Mouse (Mus musculus) heart, adult 11 months (tissue): ENCODE measurements around the gene P4ha2.
"Not testable (repeated sequence)": the region's sequence is repeated elsewhere in the genome, so short reads cannot be mapped to it uniquely, and the experiment has no call there.

Experiments used
- DNase-seq: peaks from one replicate; pipeline ENCODE4 v3.0.0; 2022

Gene P4ha2

DNA sequence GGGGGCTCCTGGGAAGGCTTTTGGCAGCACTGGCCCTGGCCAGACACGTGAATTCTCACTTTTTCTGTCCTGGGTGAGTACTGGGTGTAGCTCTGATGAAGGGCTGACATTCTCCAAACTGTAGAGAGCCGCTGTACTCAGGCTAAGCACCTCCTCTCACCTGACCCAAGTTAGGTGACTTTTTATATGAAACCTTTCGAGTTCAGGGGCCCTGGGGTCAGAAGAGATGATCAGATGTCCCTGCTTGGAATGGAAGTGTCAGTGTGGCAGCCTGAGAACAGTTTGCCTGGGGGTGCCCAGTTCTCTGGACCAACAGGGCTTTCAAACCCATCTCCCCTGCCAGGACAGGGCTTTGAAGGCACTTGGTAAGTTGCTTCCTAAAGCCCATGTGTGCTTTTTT, 8.2 kb downstream of the P4ha2 start:
- peak; percentile 91 for DNase-seq

DNA sequence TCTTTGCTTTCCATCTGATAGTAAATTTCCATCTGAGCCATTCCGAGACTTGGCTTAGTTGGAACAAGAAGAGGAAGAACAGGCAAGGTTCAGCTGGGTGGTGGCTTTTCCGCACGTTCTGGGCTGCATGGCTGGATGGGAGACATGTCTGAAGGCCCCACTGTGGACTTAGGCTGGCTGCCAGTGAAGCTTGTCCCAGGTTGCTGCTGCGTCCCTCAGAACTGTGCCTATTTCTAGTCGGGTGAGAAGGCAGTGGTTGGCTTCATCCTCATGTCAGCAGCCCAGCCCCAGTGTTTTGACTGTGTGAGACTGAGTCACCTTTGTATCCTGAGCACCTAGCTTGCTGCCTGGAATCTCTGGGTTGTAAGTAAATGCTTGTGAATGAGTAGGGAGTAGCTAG, 9.0 kb downstream of the P4ha2 start:
- DNase-seq: peak; percentile 98

DNA sequence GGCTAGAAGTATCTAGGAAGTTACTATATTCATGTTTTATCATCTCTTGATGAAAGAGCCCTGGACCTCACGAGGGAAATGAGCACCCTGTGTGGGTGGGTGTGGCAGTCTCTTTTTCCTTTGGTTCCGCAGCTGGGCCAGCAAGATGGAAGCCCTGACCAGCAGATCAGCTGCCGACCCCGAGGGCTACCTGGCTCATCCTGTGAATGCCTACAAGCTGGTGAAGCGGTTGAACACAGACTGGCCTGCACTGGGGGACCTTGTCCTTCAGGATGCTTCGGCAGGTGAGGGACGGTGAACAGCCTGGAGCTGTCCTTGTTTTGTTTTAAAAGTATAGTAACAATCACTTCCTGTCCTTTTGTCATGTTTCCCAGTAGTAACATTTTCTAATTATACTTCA, 11.4 kb downstream of the P4ha2 start:
- DNase-seq: peak; percentile 91

DNA sequence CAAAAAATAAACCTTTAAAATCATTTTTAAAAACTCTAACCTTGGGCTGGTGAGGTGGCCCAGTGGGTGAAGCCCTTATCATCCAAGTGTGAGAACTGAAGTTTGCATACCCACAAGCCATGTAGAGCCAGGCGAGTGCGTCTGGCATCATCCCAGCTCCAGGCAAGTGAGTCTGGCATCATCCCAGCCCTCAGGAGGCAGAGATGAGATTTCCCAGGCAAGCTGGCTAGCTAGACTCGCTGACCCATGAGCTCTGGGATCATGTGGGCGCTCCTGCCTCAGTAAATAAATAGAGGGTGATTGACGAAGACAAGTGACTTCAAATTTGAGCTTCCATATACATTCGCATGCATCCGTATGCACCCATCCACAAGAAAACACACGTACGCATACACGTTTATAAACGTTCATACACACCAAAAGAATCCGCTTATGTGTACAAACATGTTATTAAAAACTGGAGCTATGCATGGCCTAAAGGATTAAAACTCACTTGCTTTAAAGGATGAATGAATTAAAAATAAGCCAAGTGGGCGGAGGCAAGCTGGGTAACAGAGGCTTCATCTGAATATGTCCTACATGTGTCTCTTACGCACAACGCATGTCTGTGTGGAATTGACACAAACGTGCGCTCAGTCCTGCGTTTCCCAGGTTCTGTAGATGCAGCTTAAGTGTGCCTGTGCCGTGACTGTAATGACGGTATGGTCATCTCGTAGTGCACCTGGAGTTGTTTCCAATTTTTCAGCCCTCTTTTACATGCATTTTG, 12.3 kb downstream of the P4ha2 start:
- DNase-seq: peak; percentile 98

DNA sequence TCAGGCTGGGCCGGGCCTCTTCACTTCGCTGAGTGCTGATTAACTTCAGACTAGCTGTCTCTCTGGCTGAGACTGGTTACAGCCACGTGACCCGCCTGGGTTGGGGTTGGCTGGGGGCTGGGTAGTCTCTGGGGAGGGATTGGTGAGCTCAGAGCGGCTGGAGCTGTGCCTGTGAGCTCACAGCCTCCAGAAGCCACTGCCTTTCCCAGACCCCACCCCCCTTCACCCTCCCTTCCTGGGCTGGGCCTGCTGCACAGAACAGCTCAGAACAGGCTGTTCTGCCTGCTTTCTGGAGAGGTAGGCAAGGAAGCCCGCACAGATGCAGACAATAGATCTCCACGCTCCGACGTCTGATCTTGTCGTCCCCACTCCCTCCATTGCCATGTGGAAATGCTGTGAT, 13.0 kb downstream of the P4ha2 start:
- peak; percentile 100 for DNase-seq

DNA sequence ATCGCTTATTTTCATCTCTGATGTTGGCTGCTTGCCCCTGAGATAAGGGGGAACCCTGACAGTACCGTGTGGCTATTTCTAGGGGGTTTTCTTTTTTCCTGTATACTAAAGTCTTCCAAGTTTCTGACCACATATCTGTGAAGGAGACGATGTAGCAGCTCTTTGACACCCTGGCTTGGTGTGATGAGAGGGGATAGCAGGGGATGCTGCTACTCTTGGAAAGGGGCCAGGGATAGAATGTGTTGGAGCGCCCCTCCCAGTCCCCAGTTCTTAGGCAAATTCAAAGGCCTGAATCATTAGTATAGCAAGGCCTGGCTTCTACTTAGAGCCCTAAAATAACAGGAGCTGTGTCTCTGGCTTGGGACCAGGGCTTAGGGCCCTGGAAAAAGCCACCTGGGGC, 13.5 kb downstream of the P4ha2 start:
- DNase-seq: peak; percentile 97

DNA sequence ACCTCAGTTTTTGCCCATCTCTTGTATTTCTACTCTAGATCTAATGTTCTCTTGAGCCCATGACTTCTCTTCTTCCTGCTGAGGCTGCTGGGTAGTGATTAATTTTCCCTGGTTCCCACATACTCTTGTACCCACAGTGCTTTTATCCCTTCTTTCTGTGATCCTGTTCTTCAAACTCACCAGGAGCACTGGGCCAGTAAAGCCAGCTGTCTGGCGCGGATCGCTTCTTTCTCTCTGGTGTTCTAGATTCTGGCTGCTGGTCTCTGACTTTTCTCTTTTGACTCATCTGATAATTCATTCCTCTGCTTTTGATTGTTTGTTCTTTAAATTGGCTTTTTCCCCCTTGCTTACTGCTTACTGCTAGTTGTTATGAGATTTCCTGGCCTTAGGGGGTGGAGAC, 14.9 kb downstream of the P4ha2 start:
- DNase-seq: peak; percentile 82

DNA sequence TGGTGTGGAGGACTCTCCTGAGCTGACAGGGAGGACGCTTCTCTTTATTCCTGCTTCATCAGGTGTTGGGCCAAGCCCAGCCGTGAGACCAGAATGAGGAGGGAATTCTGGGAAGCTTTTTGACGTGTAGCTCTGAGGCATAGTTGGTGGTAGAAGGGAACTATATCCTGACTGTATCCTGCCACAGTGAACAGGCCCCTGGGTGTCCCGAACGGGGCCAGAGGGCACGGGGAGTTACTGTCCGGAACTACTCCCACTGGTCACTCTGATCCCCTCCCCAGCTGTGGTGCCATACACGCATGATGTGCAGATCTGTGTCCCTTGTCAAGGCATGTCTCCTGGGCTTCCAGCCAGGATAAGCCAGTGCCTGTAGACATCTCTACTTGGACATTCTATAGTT, 15.4 kb downstream of the P4ha2 start:
- DNase-seq: peak; percentile 92

DNA sequence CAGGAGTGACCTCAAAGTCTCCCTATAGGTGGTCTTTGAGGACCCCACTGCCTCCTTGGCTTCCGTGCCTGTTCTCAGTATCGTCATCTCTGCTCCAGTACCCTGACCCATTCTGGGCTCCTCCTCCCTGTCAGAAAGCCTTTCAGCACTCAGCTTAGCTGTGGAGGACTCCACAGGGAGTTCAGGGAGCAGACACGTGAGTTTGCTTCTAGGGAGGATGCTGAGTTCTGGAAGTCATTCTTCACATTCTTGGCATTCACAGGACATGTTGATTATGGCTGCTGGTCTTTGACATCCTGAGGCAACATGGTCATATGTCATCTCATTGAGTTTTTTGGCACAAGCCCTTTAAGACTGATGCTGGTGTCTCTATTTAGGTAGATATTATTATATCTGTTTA, 16.0 kb downstream of the P4ha2 start:
- peak; percentile 95 for DNase-seq

DNA sequence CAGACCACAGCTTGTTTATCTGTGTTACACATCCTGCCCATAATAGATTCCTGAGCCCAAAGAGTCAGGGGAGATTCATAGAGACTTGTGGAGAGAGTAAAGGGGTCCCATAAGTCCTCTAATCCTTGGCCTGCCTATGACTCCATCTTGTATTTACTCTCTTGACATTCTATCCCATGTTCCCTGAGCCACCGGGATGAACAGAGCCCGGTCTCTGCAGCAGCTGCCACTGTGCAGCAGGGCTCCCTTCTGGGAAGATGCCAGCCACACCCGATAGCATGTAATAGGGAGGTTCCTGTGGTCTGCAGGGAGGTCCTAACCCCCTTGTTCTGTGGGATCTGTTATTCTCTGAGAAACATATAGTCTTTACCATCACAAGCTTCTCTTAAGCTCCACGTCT, 16.5 kb downstream of the P4ha2 start:
- peak; percentile 88 for DNase-seq

DNA sequence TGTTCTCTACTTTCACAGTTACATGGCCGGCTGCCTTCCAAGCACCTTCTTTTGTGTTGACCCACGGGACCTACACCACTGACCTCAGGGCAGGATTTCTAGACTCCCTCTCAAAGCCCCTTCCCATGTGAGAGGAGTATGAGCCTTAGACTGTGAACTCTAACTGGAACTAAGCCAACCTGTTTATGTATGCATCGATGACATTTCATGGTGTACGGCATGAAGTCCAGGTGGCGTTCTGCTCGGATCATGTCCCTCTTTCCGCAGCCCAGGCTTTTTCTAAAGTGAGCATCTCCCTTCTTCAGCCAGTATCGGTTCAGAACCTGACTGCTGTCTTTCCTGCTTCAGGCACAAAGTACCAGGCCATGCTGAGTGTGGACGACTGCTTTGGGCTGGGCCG, 17.2 kb downstream of the P4ha2 start:
- DNase-seq: peak; percentile 85

DNA sequence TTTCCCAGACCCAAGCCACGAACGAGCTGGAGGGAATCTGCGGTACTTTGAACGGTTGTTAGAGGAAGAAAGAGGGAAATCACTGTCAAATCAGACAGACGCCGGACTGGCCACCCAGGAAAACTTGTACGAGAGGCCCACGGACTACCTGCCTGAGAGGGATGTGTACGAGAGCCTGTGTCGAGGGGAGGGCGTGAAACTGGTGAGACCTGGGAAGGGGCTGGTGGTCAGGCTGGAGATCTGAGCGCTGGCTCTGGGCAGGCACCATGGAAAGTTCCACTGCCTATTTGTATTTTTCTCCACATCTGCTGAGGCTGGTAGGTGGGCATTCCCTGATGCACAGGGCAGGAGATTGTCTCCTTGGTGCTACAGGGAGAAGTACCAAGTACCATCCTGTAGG, 19.2 kb downstream of the P4ha2 start:
- DNase-seq: peak; percentile 84

DNA sequence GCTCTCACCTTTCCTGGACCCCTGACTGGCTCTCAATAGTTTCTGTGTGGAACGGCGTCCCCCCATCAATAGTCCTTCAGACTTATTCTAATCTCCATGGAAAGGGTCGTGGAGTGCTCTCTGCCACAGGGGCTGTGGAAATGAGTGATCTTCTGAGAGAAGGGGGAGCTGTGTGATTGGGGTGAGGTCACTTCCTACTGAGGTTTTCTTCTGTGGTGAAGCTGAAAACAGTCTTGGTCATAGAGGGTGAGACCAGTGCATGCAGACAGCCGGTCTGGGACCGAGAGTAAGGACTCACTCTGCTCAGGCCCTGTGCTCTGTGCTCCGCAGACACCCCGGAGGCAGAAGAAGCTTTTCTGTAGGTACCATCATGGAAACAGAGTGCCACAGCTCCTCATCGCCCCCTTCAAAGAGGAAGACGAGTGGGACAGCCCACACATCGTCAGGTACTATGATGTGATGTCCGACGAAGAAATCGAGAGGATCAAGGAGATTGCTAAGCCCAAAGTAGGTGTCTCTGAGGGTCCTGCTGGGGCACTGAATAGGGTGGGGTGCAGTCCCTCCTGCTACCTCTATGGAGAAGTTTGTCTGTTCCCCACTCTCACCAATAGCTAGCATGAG, 20.0 kb downstream of the P4ha2 start:
- DNase-seq: peak; percentile 86

DNA sequence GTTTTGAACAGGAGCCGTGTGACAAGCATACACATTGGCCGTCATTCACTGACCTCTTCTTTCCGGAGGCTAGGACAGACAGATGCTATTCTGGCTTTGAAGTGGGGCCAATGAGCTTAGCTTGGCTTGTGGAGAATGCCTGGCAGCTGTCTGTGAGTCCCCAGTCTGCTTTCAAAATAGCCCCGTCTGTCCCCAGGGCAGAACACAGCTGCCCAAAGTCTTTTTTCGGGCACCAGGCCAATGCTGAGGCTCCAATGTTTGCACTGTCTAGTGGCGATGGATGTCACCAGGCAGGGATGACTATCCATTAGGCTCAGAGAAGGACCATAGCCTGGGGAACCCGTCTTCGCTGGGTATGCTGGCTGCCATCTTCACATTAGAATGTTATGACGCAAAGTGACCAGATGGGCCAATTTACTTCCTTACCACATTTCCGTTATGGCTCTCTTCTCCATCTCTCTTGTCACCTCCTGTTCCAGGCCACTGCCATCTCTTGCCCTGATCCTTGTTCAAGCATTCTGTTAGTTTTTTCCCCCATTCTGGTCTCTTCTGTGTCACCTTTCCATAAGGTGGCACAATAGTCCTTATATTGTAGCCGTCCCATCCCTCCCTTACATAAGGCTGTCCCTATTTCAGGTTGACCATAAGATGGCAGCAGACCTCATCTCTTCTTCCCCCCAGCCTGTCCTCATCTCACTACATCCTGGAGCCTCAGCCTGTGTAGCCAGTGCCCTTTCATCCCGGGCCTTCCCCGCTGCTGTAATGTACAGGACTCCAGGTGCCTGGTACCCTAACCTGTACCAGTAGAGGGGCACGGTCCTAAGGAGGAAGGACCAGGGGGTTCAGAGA, 22.7 kb downstream of the P4ha2 start:
- DNase-seq: peak; percentile 99

DNA sequence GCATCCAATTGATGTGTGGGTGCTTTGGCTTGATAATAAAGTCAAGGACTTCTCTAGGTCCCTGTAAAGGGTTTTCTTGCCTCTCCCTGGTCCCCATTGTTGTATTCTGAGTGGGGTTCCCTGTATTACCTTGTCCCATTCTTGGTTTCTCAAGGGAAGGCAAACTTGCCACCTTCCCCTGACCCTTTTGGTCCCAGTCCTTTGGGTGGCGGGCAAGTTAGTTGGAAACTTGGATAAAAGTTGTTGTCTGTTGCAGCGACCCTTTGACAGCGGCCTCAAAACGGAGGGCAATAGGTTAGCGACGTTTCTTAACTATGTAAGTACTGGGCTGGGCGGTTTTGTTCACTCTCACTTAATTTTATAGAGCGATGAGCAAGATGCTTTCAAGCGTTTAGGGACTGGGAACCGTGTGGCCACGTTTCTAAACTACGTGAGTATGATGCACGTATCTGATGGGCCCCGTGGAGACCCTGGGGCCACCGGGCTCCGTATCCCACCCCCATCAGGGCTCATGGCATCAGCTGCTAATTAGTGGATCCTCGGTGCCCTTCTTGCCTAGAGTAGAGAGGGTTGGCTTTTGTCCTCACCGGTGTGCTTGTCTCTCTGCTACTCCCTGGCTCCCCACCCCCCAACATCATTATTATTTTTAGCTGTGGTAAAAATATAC, 26.2 kb downstream of the P4ha2 start:
- DNase-seq: peak; percentile 87

DNA sequence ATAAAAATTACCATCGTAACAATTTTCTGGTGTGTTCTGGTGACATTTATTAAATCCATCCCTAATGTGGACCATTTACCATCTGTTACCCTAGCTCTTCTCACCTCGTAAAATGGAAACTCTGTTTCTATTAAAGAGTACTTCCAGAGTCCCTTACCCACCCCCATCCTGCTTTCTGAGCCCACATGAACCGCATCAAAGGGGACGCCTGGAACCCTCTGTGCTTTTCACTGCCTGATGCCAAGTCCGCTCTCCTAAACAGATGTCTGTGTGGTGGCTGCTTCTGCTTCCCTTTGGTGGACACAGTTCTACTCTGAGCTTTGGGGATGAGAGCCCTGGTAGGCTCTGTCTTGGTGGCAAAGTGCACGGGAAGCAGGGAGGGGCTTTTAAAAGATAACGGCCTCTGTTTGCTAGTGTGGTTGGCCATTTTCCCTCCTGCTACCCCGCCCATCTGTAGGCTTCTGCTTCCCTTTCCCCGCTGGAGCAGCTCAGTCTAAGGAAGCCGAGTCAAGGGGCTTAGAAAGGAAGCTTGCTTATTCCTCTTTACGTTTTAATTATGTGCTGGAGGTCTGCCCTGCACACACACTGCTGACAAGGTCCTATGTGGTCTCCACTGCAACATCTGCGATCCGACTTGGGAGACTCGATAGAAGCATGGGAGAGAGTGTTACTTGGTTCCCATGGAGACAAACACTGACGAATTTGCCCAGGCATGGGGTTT, 26.9 kb downstream of the P4ha2 start:
- peak; percentile 92 for DNase-seq

DNA sequence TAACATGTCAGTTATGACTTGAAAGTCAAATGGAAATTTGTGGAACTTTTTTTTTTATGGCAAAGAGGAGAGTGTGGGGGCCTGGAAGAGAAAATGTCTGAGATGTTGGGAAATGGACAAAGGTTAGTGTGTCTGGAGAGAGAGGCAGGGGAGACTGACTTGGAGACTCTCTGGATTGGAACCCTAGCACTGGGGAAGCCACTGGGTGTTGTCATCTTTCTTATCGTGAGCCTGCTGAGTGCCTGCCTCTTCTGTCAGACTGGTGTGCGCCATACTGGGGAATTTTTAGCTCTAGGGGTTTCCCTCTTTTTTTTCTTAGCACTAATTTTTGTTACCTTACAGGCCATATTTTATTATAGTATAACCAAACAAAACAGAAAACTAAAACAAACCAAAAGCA, 27.5 kb downstream of the P4ha2 start:
- DNase-seq: no peak

DNA sequence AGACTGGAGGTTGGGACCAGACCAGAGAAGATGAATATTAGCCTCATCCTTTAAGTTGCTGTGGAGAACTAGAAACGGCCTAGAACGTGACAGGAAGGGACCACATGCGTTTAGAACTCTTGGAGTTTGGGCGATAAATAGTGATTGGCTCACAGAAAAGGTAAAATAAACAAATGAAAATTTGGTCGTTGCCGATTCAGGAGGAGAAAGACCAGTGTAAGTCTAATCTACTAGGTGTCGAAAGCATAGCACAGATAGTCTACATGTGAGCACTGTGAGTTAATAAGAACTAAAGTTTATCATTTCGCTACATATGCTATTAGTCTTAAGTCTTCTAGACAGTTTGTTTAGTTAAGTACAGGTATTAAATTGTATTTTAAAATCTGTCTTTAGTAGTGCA, 30.1 kb downstream of the P4ha2 start:
- DNase-seq: no peak

DNA sequence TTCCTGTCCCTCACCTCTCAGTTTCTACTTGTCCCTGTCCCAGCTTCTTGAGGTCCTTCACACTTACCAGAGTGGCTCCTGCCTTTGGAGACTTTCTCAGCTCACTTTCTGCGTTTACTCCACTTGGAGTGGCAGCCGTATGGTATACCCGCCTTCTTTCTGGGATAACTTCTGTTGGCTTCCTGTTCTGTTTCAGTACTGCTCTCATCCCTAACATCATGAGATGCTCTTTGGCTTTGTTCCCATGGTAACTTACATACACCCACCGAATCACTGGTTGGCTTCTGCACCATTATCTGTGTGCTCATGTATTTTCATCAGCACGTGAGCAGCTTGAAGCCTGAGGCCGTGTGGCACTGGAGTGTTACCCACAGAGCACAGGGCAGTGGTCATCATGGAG, 30.8 kb downstream of the P4ha2 start:
- no peak for DNase-seq

DNA sequence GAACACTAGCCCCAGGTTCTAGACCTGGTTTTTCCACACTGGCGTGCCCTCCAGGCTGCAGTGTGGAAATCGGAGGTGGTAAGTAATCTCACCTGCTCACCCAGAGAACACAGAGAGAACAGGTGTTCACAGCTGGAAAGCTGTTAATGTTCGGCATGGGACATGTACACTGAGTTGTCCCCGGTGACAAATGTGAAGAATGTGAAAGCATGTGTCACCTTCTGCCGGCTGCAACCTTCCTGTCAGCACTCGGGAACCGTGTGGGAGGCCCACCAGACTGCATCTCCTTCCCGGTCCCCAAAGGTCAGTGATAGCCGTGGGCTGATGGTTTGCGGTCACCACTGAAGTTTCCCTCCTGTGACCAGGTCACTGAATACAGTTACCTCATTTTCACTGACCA, 32.4 kb downstream of the P4ha2 start:
- no peak for DNase-seq

DNA sequence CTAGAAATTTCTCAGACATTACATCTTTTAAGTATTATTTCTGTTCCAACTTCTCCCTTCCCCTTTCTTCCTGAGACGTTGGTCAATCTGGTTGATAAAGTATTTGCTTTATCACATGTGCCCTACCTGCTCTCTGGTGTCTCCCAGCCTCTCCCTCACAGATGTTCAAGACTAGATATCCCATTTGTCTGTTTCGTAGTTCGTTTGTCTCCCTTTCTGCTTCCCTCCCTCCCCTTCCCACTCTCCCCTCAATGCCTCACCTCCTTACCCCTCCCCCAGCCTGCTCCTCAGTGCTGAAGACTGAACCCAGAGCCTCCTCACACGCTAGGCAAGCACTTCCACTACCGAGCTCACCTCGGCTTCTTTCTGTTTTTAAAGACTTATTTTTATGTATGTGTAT, 35.0 kb downstream of the P4ha2 start:
- DNase-seq: peak; percentile 75

DNA sequence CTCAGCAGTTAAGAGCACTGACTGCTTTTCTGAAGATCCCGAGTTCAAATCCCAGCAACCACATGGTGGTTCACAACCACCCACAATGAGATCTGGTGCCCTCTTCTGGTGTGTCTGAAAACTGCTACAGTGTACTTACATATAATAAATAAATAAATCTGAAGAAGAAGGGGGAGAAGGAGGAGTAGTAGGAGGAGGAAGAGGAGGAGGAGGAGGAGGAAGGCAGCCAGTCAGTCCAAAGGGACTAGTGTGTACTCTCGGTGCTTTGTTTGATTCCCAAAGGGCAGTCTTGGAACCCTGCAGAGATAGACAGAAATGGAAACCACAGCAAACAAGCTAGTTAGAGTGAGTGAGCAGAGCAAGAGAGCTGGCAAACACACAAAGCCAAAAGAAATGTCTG, 40.3 kb downstream of the P4ha2 start:
- DNase-seq: not testable (repeated sequence)
